Comparison of ENCODE assay signal across 13 mouse cellular contexts in the genomic region with DNA sequence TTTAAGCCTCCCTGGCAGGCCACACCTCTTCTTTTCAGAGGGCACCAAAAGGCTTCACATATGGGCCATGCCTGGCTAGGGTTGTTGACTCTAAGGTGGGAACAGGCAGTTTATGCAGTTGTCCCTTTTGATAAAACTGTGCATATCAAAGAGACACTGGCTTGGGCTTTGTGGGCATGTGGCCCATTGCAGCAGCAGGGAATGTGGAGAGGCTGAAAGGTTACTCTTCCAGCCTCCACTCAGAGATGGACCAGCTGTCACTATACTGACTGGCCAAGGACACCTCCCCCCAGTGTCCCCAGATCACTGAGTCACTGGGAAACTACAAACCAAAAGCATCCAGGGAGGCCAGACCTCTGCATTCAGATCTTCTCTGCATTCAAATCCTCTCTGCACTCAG.
DNase-seq lines count a peak whose midpoint lies in the region; ATAC-seq and TF ChIP-seq lines count a peak whose summit lies in the region.
"Had no signal": no experiment of that assay in that cellular context is flagged by ENCODE, and none has a peak within 500 bp of the region (broad histone marks: within the 10 kb centered on the region; RNA-seq: fewer than 3 reads in every experiment).

No protein-coding gene starts in this region.

- no peaks in the 10 kb centered on the region for H3K27me3 ChIP-seq in forebrain, embryonic 12.5 days
- no peaks in the 10 kb centered on the region for H3K27me3 ChIP-seq in forebrain, embryonic 11.5 days (ENCODE audit: control insufficient read depth, insufficient read depth, low read length)

- no peak overlapping the region for H3K4me3 ChIP-seq in forebrain, embryonic 12.5 days (replicated peaks)
- H3K4me3 ChIP-seq in forebrain, embryonic 11.5 days (ENCODE audit: low read depth, low read length) = no peak overlapping the region
- H3K4me3 ChIP-seq in left cerebral cortex, adult 2 months = no peak overlapping the region
- H3K4me3 ChIP-seq: gastrocnemius, adult 2 months had no signal

- H3K27ac ChIP-seq in forebrain, embryonic 12.5 days = peak overlapping the region; percentile 91
- H3K27ac ChIP-seq in forebrain, embryonic 11.5 days (ENCODE audit: low read depth, low read length) = no peak overlapping the region
- peak overlapping the region; percentile 70; the same call in 1 of the 2 replicates for H3K27ac ChIP-seq in left cerebral cortex, adult 2 months
- H3K27ac ChIP-seq: gastrocnemius, adult 2 months; liver, embryonic 14.5 days had no signal

- TF ChIP-seq CTCF in left cerebral cortex, adult 2 months (IDR thresholded peaks at IDR 0.05) = no peak

- peaks cover 39% of the 10 kb centered on the region for H3K4me1 ChIP-seq in forebrain, embryonic 12.5 days
- peaks cover 11% of the 10 kb centered on the region for H3K4me1 ChIP-seq in forebrain, embryonic 11.5 days (replicated peaks; ENCODE audit: control insufficient read depth, insufficient read depth, low read length)

- ATAC-seq in forebrain, embryonic 12.5 days (ENCODE audit: low FRiP score) = no peak
- ATAC-seq in forebrain, embryonic 11.5 days (replicated peaks; ENCODE audit: low FRiP score) = no peak
- ATAC-seq: inflammation-experienced regulatory T-cells, adult 6 months had no signal

- H3K9ac ChIP-seq in forebrain, embryonic 12.5 days = no peak overlapping the region
- no peak overlapping the region for H3K9ac ChIP-seq in forebrain, embryonic 11.5 days (ENCODE audit: low read length)
- H3K9ac ChIP-seq: liver, embryonic 14.5 days had no signal

- no peak overlapping the region for H3K4me2 ChIP-seq in forebrain, embryonic 12.5 days
- no peak overlapping the region for H3K4me2 ChIP-seq in forebrain, embryonic 11.5 days (ENCODE audit: low read depth, low read length, severe bottlenecking)

- no peaks in the 10 kb centered on the region for H3K9me3 ChIP-seq in forebrain, embryonic 12.5 days
- H3K9me3 ChIP-seq in forebrain, embryonic 11.5 days (ENCODE audit: control insufficient read depth, low read length) = no peaks in the 10 kb centered on the region
- H3K9me3 ChIP-seq: G1E had no signal

- H3K36me3 ChIP-seq in forebrain, embryonic 12.5 days (replicated peaks) = no peaks in the 10 kb centered on the region
- no peaks in the 10 kb centered on the region for H3K36me3 ChIP-seq in forebrain, embryonic 11.5 days (ENCODE audit: control insufficient read depth, insufficient read depth, low read length)
- H3K36me3 ChIP-seq: G1E had no signal

- no peak for DNase-seq in forebrain, embryonic 11.5 days (ENCODE audit: low spot score)
- no peak for DNase-seq in left cerebral cortex, adult 2 months (ENCODE audit: extremely low spot score in 1 of 2, low spot score in 2 of 2)
- DNase-seq in left cerebral cortex, postnatal 14 days (ENCODE audit: low spot score in 2 of 2) = no peak
- peak; percentile 90 to 95 for DNase-seq in cerebellum, postnatal 10 days
- DNase-seq in heart, postnatal 4 days = peak; percentile 21
- no peak for DNase-seq in right cerebral cortex, postnatal 4 days
- DNase-seq in gastrocnemius, postnatal 36 days = no peak
- DNase-seq: gastrocnemius, adult 2 months; thymus, postnatal 25 days had no signal

- intact Hi-C loops in left cerebral cortex, adult 2 months (cut with DNase I) = no loop called here
- intact Hi-C loops in left cerebral cortex, postnatal 14 days (cut with DNase I) = no loop called here
- intact Hi-C loops in gastrocnemius, postnatal 36 days (cut with DNase I) = no loop called here

Comparison
In these comparisons a context has a peak if more than half of its experiments do, and no peak if none do; other contexts are left out.
1. DNase-seq: peak in cerebellum, postnatal 10 days (2 of 2) and heart, postnatal 4 days (single experiment); none in forebrain, embryonic 11.5 days (single experiment), left cerebral cortex, adult 2 months (0 of 2), left cerebral cortex, postnatal 14 days (0 of 2), right cerebral cortex, postnatal 4 days (single experiment) and gastrocnemius, postnatal 36 days (0 of 2).